Mouse (Mus musculus) embryonic facial prominence, embryonic 13.5 days (tissue): ENCODE measurements at regions not wholly inside any gene's neighbourhood (a gene's known extent, or its start where the extent isn't known, plus 50 kb on each side); places are given as distances from the start of the nearest gene placed in this dataset.

ENCODE experiments used
- ATAC-seq: fragments of 200-750 bp; cut with Nextera tagmentation; 2 replicates; pipeline ENCODE4 v1.8.0; 2017; ENCODE audit warnings: low read depth; ENCODE audit not compliant: insufficient number of reproducible peaks, insufficient read depth, low FRiP score, low TSS enrichment
- H3K27ac ChIP-seq: fragments of 300-500 bp; sonication (generic); 2 replicates; pipeline ENCODE4 v1.5.1; 2015; ENCODE audit warnings: moderate library complexity, mild to moderate bottlenecking, inconsistent platforms
- H3K27me3 ChIP-seq: fragments of 300-500 bp; sonication (generic); 2 replicates; pipeline ENCODE4 v1.6.1; 2015; ENCODE audit warnings: mild to moderate bottlenecking, inconsistent platforms
- H3K36me3 ChIP-seq: fragments of 300-500 bp; sonication (generic); 2 replicates; pipeline ENCODE4 v1.6.1; 2015; ENCODE audit warnings: mild to moderate bottlenecking, inconsistent platforms
- H3K4me1 ChIP-seq: fragments of 300-500 bp; sonication (generic); 2 replicates; pipeline ENCODE4 v1.6.1; 2015; ENCODE audit warnings: inconsistent platforms
- H3K4me2 ChIP-seq: fragments of 300-500 bp; sonication (generic); 2 replicates; pipeline ENCODE4 v1.6.1; 2015; ENCODE audit warnings: moderate library complexity, mild to moderate bottlenecking, inconsistent platforms
- H3K4me3 ChIP-seq: fragments of 300-500 bp; sonication (generic); 2 replicates; pipeline ENCODE4 v1.5.1; 2015; ENCODE audit warnings: mild to moderate bottlenecking, inconsistent platforms
- H3K9ac ChIP-seq: fragments of 300-500 bp; sonication (generic); 2 replicates; pipeline ENCODE4 v1.6.1; 2015; ENCODE audit warnings: mild to moderate bottlenecking, inconsistent platforms
- H3K9me3 ChIP-seq: fragments of 300-500 bp; sonication (generic); 2 replicates; pipeline ENCODE4 v1.6.1; 2016; ENCODE audit warnings: inconsistent platforms
- WGBS: fragments of 180-500 bp; shearing (Covaris S2); methylation state at CpG from one replicate; pipeline ENCODE4 v1.1.7; 2015; ENCODE audit warnings: mixed read lengths; 5-methylcytosine and 5-hydroxymethylcytosine counted together

DNA sequence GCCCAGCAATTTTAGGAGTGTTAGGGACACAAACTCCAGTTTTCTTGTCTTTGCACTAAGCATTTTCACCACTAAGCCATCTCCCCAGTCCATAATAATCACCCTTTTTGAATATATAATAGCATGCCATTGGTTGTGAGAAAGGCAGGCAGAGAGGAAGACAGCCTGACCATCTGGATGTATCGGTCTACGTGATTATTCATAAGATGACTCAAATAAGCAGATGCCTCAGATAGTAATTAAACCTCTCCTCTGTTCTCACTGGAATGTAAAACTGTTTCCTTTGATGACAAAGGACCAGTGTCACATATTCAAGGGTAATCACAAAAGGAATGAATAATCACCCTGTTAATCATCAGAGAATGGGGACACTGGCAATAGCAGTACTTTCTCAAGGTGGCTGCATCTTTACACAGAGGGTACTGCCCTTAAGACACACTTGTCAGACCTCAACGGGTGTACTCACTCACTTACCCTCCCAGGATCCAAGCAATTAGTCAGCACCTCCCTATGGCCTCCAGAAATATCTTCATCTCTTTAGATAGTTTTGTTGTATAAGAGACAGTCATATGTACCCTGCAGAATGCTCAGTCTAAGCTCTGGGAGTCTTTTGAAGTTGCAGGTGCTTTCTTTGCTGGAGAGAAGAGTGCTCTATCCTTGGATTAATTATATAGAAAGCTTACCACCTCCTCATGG is 826.0 kb upstream of the Ddx18 start:
- no peak overlapping the region for H3K4me3 ChIP-seq
- H3K4me1 ChIP-seq = no peaks in the 10 kb centered on the region
- H3K27ac ChIP-seq = no peak overlapping the region
- H3K9ac ChIP-seq = no peak overlapping the region
- H3K36me3 ChIP-seq = no peaks in the 10 kb centered on the region
- H3K27me3 ChIP-seq = no peaks in the 10 kb centered on the region
- 73% methylated on average over 3 of the region's 3 CpGs for WGBS
- no peak for ATAC-seq
- no peak overlapping the region for H3K4me2 ChIP-seq
- H3K9me3 ChIP-seq = no peaks in the 10 kb centered on the region

DNA sequence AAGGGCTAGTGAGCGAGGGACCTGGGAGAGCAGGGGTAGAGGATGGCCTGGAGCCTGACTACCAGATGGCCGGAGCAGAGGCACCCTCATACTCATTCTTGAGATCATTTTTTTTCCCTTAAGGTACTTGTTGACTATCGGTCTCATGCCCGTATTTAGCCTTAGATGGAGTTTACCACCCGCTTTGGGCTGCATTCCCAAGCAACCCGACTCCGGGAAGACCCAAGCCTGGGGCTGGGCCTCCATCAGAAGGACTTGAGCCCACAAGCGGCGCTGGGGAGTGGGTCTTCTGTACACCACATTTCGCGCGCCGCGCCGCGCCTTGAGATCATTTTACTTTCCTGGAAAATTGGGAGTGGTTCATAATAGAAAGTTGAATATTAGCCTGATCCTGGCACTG is 789.2 kb upstream of the Ddx18 start:
- Histone ChIP-seq H3K36me3 (no peaks in the 10 kb centered on the region), H3K4me2 (no peak overlapping the region), H3K27ac (no peak overlapping the region), H3K9me3 (peaks cover 3% of the 10 kb centered on the region; the same call in 1 of the 2 replicates), H3K4me1 (no peaks in the 10 kb centered on the region), H3K27me3 (no peaks in the 10 kb centered on the region), H3K4me3 (no peak overlapping the region), H3K9ac (no peak overlapping the region)
- 87% methylated on average over 16 of the region's 16 CpGs for WGBS
- ATAC-seq = peak; percentile 85; the same call in 1 of the 2 replicates

DNA sequence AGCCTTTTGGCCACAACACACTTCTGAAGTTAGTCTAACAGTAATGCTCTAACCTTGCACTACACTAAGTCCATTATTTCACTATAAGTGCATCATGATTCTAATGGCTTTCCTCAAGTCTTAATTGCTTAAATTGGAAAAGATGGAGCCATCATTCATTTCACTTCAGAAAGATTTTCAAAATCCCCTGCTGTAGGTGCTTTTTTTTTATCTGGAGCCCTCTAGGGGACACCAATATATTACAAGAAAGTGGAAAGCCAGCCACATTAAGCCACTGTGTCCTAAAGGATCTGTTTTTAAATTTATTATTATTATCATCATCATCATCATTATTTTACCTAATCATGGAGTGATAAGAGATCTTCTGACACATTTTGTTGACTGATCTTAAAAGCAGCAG is 783.7 kb upstream of the Ddx18 start:
- Histone ChIP-seq H3K27me3 (no peaks in the 10 kb centered on the region), H3K4me2 (no peak overlapping the region), H3K9me3 (no peaks in the 10 kb centered on the region), H3K4me1 (no peaks in the 10 kb centered on the region), H3K4me3 (no peak overlapping the region), H3K36me3 (no peaks in the 10 kb centered on the region), H3K9ac (no peak overlapping the region), H3K27ac (no peak overlapping the region)
- no peak for ATAC-seq

DNA sequence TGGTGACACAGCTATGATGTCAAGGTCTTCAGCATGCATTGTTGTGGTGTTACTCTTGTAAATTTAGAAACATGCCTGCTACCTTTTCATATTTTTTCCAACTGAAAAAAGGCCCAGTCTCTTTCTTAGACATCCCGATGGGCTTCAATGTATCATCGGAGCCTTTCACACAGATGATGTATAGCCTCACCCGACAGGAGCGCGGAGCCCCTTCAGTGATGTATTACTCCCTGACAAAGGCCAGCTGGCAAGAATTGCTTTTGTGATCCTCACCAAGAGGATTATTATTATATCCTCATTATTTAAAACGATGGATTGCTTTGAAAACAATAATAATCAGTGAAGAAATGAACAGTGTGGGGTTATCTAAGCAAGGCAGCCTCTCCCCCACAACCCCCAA is 765.5 kb upstream of the Ddx18 start:
- H3K4me2 ChIP-seq = no peak overlapping the region
- no peaks in the 10 kb centered on the region for H3K4me1 ChIP-seq
- no peak for ATAC-seq
- H3K36me3 ChIP-seq = no peaks in the 10 kb centered on the region
- H3K27me3 ChIP-seq = no peaks in the 10 kb centered on the region
- 85% methylated on average over 6 of the region's 6 CpGs for WGBS
- no peak overlapping the region for H3K4me3 ChIP-seq
- H3K9me3 ChIP-seq = no peaks in the 10 kb centered on the region
- no peak overlapping the region for H3K27ac ChIP-seq
- H3K9ac ChIP-seq = no peak overlapping the region

DNA sequence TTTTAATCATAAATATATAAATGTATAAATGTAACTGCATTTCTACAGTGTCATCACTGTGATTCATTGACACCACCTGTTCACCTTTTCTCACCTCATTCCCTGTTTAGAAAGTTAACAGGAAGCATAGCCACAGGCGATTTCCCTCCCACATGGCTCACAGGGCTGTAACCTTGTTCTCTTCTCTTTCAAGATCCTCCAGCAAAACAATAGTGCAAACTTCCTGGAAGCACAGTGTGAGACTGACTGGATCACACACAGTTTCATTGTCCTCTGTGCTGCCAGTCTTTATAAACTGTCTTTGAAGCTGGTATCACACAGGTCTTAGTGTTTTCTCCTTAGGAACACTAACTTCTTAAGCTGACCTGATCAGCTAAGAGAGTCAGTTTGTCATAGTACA is 760.5 kb upstream of the Ddx18 start:
- no peaks in the 10 kb centered on the region for H3K9me3 ChIP-seq
- no peak overlapping the region for H3K4me2 ChIP-seq
- no peak overlapping the region for H3K27ac ChIP-seq
- H3K9ac ChIP-seq = no peak overlapping the region
- no peak for ATAC-seq
- no peaks in the 10 kb centered on the region for H3K36me3 ChIP-seq
- H3K27me3 ChIP-seq = 0 out of 2 replicates have a peak, but pooled peaks cover 3% of the 10 kb centered on the region
- 52% methylated on average over 1 of the region's 1 CpGs for WGBS
- no peak overlapping the region for H3K4me3 ChIP-seq
- H3K4me1 ChIP-seq = no peaks in the 10 kb centered on the region
